Mouse (Mus musculus) hindlimb bud, embryonic 11.5 days (tissue): ENCODE measurements at regions not wholly inside any gene's neighbourhood (a gene's known extent, or its start where the extent isn't known, plus 50 kb on each side); places are given as distances from the start of the nearest gene placed in this dataset.

Source experiments
- DNase-seq: peaks from one replicate; pipeline ENCODE4 v3.0.0-alpha.2; 2012; ENCODE audit warnings: low read depth, low spot score; ENCODE audit errors: extremely low spot score

GRCm38 (mm10) chr9:67610696-67611095 lies 51.2 kb upstream of the Tln2 start:
- DNase-seq, result no peak

GRCm38 (mm10) chr9:67611676-67612075 lies 52.2 kb upstream of the Tln2 start:
- no peak for DNase-seq

GRCm38 (mm10) chr9:67612101-67612500 lies 52.6 kb upstream of the Tln2 start:
- DNase-seq, result no peak

GRCm38 (mm10) chr9:67614068-67614727 lies 54.7 kb upstream of the Tln2 start:
- DNase-seq, result no peak

GRCm38 (mm10) chr9:67616207-67616606 lies 56.7 kb upstream of the Tln2 start:
- no peak for DNase-seq

GRCm38 (mm10) chr9:67617341-67618217 lies 58.1 kb upstream of the Tln2 start:
- peak; percentile 69 for DNase-seq

GRCm38 (mm10) chr9:67620945-67621344 lies 61.4 kb upstream of the Tln2 start:
- no peak for DNase-seq

- DNase-seq, result no peak
Measured at GRCm38 (mm10) chr9:67627196-67627595, 67.7 kb upstream of the Tln2 start.

GRCm38 (mm10) chr9:67629624-67630023 lies 70.1 kb upstream of the Tln2 start:
- no peak for DNase-seq

GRCm38 (mm10) chr9:67630173-67630572 lies 70.7 kb upstream of the Tln2 start:
- no peak for DNase-seq

GRCm38 (mm10) chr9:67631741-67632243 lies 72.3 kb upstream of the Tln2 start:
- DNase-seq, result no peak

GRCm38 (mm10) chr9:67632521-67633025 lies 73.1 kb upstream of the Tln2 start:
- no peak for DNase-seq

- DNase-seq, result no peak
Measured at GRCm38 (mm10) chr9:67633026-67633741, 73.7 kb upstream of the Tln2 start.

- no peak for DNase-seq
Measured at GRCm38 (mm10) chr9:67633761-67634441, 74.4 kb upstream of the Tln2 start.

GRCm38 (mm10) chr9:67646820-67647219 lies 87.3 kb upstream of the Tln2 start:
- DNase-seq, result no peak

GRCm38 (mm10) chr9:67664773-67665172 lies 94.5 kb upstream of the C2cd4b start:
- DNase-seq, result no peak

GRCm38 (mm10) chr9:67670261-67671020 lies 88.8 kb upstream of the C2cd4b start:
- no peak for DNase-seq

- no peak for DNase-seq
Measured at GRCm38 (mm10) chr9:67676906-67677305, 82.3 kb upstream of the C2cd4b start.

- DNase-seq, result peak; percentile 88
Measured at GRCm38 (mm10) chr9:67683367-67683766, 75.9 kb upstream of the C2cd4b start.

- no peak for DNase-seq
Measured at GRCm38 (mm10) chr9:67692396-67692795, 66.8 kb upstream of the C2cd4b start.
